Mouse (Mus musculus) G1E (cell line): Measurements from ENCODE around the gene Akap13.

Experiments
- CTCF ChIP-seq: IDR thresholded peaks from 2 replicates; pipeline ENCODE4 v1.5.1; 2012; ENCODE audit warnings: low read depth, low read length, inconsistent platforms, mixed read lengths
- GATA1 ChIP-seq: IDR thresholded peaks from 2 replicates; pipeline ENCODE4 v1.6.1; 2012; ENCODE audit warnings: borderline replicate concordance, low read length, inconsistent platforms, mixed read lengths
- POLR2AphosphoS5 ChIP-seq: IDR thresholded peaks from 2 replicates; pipeline ENCODE4 v1.6.1; 2012; ENCODE audit warnings: low read depth, low read length, inconsistent platforms; ENCODE audit not compliant: insufficient replicate concordance
- TAL1 ChIP-seq: conservative IDR thresholded peaks from 2 replicates; pipeline ENCODE4 v1.6.1; 2012; ENCODE audit warnings: low read depth, low read length, inconsistent platforms, mixed read lengths

DNA sequence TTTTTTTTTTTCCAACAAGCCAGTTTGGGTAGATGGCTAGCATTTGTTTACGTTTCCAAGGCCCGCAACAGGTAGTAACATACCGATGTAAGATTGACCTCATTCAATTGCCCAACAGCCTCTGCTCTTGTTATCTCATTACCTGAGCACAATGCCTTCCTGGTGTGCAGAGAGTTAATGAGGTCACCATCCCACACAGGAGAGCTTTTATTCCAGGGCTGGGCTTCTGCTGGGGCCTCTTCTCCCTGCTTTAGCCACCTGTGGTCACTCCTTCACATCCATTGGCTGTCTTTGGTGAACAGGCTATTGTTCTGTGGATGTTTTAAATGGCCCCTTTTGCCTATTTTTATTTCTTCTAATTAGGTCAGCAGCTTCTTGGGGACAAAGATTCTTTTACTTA lies 41.0 kb upstream of the Akap13 start:
- TF ChIP-seq CTCF, result no peak
- TF ChIP-seq GATA1, result no peak
- no peak for TF ChIP-seq TAL1
- no peak for TF ChIP-seq POLR2AphosphoS5
